Mouse (Mus musculus): Measurements from ENCODE around the gene Igbp1.

Gene Igbp1

DNA sequence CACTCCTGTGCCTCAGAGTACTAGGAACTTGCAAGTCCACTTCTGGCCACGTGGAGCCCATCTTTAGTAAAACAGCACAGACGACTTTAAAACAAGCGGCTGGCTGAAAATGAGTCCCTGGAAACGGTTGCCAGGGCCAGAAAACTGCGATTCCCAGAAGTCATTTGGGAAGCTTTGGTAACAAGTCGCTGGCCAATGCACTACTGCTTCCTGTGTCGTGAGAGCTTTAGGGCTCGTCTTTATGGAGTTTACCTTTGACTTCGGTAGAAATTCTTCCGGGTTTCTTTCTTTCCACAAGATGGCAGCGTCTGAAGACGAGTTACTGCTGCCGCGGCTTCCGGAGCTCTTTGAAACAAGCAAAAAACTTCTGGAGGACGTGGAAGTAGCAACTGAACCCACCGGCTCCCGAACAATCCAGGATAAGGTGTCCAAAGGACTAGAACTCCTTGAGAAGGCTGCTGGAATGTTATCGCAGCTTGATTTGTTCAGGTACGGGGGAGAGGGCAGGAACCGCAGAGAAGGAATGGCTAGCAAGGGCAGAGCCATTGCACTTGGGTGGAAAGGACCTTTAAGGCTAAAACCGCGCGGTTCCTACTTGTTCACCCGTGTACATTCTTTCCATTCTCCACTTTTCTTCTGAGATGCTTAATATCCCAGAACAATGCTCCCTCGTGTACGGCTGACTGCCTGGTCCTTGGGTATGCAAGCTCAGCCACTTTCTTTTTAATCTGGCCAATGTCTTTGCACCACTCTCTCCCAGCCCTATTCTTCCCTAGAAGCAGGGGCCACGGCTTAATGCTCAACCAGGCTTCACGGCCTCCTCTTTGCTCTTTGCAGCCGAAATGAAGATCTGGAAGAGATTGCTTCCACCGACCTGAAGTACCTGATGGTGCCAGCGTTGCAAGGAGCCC lies at the start of gene Igbp1:
TSS of gene Igbp1 (plus strand) at position 224 of the 911 bp plus-strand sequence.
- CTCF ChIA-PET, result no interaction called here

DNA sequence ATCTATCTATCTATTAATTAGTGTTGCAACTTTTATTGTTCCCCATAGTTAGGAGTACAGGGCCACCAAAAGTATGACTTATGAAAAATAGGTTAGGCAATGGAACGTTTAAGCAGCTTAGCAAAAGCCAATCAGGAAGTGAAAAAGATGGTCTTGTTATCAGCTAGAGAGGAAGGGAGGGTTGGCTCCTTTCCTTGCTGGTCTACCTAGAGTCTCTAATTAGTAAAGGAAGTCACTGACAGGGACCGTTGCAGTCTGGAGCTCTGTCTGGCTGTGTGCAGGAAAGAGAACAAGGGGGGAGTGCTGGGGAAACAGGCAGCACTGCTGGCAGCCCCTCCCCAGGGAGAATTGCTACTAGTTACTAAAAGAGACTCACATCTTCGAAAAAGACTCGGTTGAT lies 26.0 kb upstream of the Igbp1 start:
- CTCF ChIA-PET, result no interaction called here

DNA sequence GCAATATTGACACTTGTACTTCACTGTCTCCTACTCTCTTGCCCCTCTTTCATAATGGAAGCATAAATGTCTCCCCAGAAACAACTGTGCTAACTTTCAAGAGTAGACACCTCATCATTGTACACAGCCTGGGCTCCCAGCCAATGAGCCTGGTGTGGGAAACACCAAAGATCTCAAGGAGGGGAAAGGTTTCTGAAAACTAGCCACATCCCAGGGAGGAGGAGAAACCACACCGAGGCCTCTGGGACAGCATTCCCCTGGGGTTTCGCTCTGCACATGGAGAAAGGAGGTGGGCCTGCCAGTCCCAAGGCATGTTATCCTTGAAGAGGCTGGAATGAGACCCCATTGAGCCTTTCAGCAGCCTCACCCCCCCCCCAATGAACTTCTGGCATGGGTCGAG lies 24.0 kb upstream of the Igbp1 start:
- CTCF ChIA-PET, result no interaction called here

DNA sequence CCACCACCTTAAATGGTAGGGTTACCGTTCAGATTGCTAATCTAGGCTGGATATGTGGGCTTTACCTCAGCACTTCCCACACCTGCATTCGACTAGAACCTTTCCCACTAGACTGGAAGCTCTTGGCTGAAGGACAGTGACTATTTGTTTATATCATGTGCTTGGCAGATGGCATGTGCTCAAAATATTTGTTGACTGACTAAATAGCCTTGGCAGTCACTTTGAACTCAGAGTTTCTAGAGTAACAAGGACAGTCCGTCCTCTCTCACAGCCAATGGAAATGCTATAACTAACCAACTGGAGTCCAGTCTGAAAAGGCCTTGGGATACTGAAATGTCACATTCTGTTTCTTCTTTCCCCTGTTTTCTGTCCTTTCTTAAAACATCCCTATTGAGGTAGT lies 22.6 kb upstream of the Igbp1 start:
- CTCF ChIA-PET, result no interaction called here

DNA sequence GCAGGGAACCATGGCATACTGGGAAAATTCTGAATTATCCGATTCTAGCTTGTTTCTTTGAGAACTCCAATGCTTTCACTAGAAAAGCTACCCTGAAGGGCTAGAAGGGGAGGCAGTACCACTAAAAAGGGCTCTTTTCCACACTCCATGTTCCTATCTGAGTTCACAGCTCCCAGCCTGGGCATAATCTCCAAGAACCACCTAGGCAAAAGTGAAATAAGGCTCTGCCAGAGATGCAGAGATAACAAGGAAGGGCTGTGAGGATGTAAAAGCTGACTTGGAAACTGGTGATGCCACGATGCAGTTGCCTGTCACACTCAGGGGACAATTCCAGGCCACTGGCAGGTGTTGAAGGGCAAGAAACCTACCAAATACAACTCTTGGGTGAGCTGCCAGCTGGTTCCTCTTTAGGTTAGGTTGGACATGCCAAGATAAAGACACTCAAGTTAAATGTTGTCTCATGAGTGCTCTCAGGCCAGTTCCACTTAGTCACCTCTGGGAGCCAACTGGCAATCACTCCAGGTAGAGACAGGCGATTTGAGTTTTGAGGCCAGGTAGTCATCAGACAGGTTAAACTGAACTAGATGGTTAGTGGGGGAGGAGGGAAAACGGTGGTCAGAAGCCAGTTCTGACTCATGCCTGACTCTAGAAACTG lies 18.4 kb upstream of the Igbp1 start:
- CTCF ChIA-PET, result no interaction called here

DNA sequence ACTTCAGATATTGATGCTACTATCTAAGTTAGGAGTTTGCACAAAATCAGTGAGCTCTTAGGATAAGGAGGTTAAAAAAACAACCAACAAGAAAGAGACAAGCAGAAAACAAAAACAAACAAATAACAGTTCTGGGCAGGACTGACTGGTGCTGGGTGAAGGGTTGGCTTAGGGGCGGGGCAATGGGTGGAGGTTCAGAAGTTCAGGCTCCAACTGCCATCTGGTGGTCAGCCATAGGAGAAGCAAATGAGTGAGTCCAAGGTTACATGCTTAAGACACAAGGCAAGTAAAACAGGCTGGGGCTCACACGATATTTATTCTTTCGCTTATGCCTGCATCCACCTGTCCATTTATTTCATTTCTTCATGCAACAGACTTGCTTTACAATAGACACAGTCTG lies 13.8 kb upstream of the Igbp1 start:
- CTCF ChIA-PET, result no interaction called here

DNA sequence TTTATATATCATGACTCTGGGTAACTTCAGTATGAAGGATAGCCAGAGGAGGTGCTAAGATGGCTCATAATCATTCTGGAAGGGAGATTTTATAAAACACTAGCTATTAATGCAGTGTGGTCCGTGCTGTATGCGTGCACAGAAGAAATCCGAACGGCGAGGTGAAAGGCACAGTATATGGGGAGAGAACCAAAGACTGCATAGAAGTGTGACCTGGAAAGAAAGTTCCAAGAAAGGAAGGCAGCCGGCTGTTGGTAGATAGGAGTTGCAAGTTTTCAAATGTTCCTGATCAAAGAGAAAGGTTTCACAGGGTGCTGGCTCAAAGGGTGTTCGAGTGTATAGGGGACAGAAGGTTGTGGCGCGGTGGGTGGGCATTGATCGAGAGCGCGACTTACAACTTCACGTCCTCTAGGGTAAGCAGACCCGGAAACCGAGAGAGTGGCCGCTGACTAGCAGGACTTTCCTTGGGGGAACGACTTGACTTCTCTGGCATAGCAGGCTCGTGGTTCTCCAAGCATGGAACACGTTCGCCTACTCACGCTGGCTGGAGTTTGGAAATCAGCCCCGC lies 507 bp upstream of the Igbp1 start:
- CTCF ChIA-PET, result no interaction called here

DNA sequence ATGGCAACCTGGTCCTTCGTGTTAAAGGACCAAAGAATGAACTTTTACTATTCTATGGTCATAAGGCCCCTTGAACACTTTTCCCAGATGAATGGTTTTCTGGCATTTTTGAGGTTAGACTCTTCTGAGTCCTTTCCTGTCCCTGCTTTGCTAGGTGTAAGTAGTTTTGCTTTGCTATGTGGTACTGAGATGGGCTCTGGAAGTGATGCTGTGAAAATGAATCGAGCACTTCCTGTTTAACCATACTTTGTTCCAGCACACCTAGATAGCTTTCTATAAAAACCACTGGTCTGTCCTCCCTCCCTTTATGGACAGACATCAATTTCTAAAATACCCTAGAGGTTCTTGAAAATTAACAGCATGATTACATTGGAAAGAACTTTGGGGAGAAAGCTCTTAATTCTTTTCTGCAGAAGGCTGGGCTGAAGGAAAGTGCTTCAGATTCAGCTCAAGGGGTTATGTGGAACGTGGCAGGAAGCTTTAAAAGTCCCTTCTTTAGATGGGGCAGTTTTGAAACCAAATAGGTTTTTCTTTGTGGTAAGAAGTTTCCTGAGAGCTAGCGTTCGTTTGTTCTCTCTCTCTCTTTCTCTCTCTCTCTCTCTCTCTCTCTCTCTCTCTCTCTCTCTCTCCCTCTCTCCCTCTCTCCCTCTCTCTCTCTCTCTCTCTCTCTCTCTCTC lies 10.2 kb downstream of the Igbp1 start:
- CTCF ChIA-PET, result no interaction called here

DNA sequence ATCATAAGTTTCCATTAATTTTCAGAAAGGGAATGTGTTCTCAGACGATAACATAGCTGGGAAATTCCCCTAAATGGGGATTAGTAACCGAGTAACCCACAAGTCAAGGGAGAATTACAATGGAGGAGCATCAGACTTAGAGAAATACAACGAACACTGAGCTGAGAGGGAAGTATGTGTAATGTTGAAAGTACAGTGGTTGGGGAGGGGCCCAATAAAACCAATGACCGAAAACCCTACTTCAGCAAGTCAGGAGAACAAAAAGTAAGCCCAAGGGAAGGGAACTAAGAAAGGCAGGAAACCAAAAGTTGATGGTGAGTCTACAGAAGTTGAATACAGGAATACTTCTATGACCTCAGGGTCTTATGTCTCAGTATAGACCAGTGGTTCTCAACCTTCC lies 14.1 kb downstream of the Igbp1 start:
- CTCF ChIA-PET, result no interaction called here

DNA sequence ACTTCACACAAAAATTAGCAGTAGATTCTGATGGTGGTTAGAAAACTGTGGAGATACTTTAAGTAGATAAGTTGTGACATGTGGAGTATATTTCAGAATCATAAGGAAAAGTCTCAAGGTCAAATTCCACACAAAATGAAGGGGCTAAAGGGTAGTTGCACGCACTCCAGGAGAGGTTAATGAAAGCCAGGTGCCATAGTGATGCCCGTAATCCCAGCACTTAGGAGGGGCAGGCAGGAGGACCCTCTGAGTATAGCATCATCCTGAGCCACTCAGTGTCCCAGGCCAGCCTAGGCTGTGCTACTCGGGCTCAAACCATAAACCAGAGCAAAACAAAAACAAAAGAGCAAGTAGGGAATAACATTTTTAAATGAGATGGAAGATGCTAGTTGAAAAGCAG lies 15.8 kb downstream of the Igbp1 start:
- CTCF ChIA-PET, result no interaction called here

DNA sequence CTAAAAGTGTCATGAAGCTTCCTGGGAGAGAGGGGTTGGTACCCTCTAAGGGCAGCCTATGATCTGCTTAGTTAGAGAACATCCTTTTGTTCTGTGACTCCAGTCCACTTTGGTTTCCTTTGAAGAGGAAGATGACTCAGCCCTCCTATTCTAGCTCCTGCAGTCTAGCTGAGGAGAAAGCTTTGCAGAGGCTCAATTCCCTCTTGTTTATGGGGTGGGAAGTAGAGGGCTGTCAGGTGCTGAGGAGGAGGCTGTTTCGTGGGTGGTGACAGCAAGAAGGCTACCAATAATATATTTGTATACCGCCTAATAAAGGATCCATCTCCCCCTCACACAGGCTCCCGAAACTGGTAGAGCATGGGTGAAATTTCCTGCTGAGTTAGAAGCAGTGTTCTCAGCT lies 22.6 kb downstream of the Igbp1 start:
- CTCF ChIA-PET, result no interaction called here

DNA sequence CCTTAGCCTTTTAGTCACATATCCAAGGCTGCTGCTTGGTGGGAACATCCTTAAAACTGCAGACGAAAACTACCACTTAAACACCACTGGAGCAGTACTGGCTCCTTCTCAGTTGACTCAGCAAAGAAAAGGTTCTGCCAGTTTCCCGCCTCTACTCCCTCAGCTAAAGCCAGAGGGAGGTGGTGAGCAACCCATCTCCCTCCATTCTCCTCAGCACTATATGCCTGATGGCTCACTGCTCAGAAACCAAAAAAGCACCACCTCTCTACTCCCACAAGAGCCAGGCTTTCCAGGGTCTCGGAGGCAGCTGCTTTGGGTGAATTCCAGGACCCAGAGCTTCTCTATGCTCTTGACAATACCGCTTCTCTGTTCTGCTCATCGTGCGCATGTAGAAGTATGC lies 23.5 kb downstream of the Igbp1 start:
- CTCF ChIA-PET, result no interaction called here

DNA sequence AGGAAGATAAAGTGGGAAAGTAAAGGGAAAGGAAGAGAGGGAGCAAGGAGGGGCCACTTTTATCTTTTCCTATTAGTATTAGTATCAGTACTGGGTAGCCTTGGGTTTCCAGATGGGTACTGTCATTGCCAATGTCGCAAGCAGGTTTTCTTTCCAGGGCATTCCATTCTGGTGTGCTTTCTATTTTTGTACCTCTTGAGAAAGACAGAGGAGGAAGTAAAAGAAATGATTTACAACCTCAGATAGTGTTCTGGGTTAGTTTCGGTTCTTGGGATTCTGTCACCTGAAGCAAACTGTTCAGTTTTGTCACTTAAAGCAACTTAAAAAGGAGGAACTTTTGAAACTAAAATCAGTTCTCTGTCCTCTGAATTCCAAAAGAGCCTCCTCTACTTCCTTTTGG lies 24.4 kb downstream of the Igbp1 start:
- CTCF ChIA-PET, result no interaction called here

DNA sequence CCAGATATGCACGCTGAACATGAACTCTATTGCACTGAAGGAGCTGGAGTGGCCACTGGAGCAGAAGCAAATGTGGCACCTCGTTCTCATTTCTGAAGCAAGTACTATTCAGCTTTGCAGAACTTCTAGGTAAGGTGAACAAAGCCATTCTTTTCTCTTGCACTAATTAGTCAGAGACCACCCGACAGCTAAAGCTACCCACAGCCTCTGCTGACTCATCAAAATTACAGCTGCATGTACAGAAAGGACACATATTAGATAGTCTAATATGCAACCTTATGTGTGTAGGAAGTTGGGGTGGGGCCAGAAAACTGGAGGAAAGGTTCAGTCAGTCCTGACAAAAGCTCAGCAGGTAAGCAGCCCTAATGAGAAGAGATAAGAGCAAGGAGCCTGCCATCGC lies 30.4 kb downstream of the Igbp1 start, which contains the start of gene Dgat2l6:
TSS of gene Dgat2l6 (plus strand) at position 368 of the 400 bp plus-strand sequence.
- CTCF ChIA-PET, result no interaction called here

DNA sequence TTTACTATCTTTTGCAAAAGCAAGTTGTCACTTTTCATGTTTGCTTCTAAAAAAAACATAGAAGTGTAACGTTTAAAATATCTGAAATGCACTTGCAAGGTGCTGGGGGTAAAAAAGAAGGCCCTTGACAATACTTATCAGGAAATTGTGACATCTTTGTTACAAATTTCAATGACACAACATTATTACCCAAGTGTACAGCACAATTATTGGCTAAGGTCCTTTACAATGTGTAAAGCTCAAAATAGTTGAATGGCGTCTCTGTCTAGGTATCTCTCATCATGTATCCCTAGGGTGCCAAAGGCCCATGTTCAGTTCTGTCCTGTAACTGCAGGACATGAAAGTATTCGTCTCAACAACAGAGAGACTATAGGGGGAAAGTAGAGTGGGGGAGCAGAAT lies 61.9 kb downstream of the Igbp1 start:
- CTCF ChIA-PET, result no interaction called here

DNA sequence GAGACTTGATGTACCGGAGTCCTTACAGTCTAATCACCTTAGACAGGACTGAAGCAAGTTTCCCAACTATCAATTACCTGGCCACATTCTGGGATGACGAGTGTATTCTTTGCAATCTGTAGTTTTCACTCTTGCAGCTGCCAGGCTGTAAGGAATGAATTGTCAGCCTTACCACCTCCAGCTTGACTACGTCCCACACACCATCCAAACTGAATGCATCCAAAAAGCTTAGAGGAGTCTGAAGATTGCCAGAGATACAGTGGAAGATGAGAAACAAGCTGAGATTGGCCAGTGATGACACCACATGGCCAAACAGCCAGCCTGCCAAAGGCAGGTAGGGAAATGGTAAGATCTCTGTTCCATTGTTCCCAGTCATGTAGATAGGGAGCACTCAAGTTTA lies 71.6 kb downstream of the Igbp1 start:
- CTCF ChIA-PET, result no interaction called here
